Comparison of ENCODE assay signal across 8 mouse cellular contexts in genomic region chr7:83631073-83631827, GRCm38 (mm10). TPM values are rescaled to one million over a fixed set of nuclear protein-coding genes. Genes with fewer than 3 reads are reported as not detected.
DNase-seq lines count a peak whose midpoint lies in the region; ATAC-seq and TF ChIP-seq lines count a peak whose summit lies in the region.

No protein-coding gene starts in this region.

- peaks cover 10% of the 10 kb centered on the region; the same call in 1 of the 2 replicates for H3K4me1 ChIP-seq in kidney, embryonic 14.5 days (ENCODE audit: control insufficient read depth, insufficient read depth, low read length)
- peaks cover 26% of the 10 kb centered on the region for H3K4me1 ChIP-seq in bone marrow macrophage, adult 2 months (ENCODE audit: control insufficient read depth, insufficient read depth, low read length)
- H3K4me1 ChIP-seq in hindbrain, embryonic 13.5 days (replicated peaks), result peaks cover 33% of the 10 kb centered on the region
- H3K4me1 ChIP-seq in midbrain, postnatal 0 days (ENCODE audit: insufficient read depth, low read length), result peaks cover 5% of the 10 kb centered on the region; the same call in 1 of the 2 replicates

- no peaks in the 10 kb centered on the region for H3K9me3 ChIP-seq in kidney, embryonic 14.5 days (ENCODE audit: control insufficient read depth, low read length)
- no peaks in the 10 kb centered on the region for H3K9me3 ChIP-seq in hindbrain, embryonic 13.5 days
- no peaks in the 10 kb centered on the region for H3K9me3 ChIP-seq in midbrain, postnatal 0 days (ENCODE audit: low read length)

- TF ChIP-seq CTCF in bone marrow macrophage, adult 2 months (IDR thresholded peaks at IDR 0.05; ENCODE audit: low read depth, low read length), result no peak
- peak; percentile 53 for TF ChIP-seq CTCF in midbrain, postnatal 0 days (IDR thresholded peaks at IDR 0.05)

- no peak overlapping the region for H3K27ac ChIP-seq in kidney, embryonic 14.5 days (ENCODE audit: low read depth, low read length)
- H3K27ac ChIP-seq in bone marrow macrophage, adult 2 months (ENCODE audit: insufficient read depth, low read depth, low read length), result 0 out of 2 replicates have a peak overlapping the region, but pooled peaks have one; percentile 11
- H3K27ac ChIP-seq in hindbrain, embryonic 13.5 days, result peak overlapping the region; percentile 84
- peak overlapping the region; percentile 74 for H3K27ac ChIP-seq in midbrain, postnatal 0 days (ENCODE audit: low read depth, low read length)

- H3K27me3 ChIP-seq in kidney, embryonic 14.5 days (ENCODE audit: control insufficient read depth, insufficient read depth, low read length), result no peaks in the 10 kb centered on the region
- no peaks in the 10 kb centered on the region for H3K27me3 ChIP-seq in hindbrain, embryonic 13.5 days
- H3K27me3 ChIP-seq in midbrain, postnatal 0 days (ENCODE audit: insufficient read depth, low read length), result no peaks in the 10 kb centered on the region

- TF ChIP-seq POLR2A in bone marrow macrophage, adult 2 months (IDR thresholded peaks at IDR 0.05; ENCODE audit: borderline replicate concordance, low read depth, low read length), result no peak

- H3K4me3 ChIP-seq in kidney, embryonic 14.5 days (ENCODE audit: low read length), result peak overlapping the region; percentile 60
- H3K4me3 ChIP-seq in bone marrow macrophage, adult 2 months (ENCODE audit: insufficient read depth, low read length), result peak overlapping the region; percentile 77
- peak overlapping the region; percentile 61 for H3K4me3 ChIP-seq in hindbrain, embryonic 13.5 days
- H3K4me3 ChIP-seq in midbrain, postnatal 0 days (ENCODE audit: low read depth, low read length), result peak overlapping the region; percentile 53

- H3K4me2 ChIP-seq in kidney, embryonic 14.5 days (replicated peaks; ENCODE audit: low read depth, low read length), result peak overlapping the region; percentile 59
- peak overlapping the region; percentile 75 for H3K4me2 ChIP-seq in hindbrain, embryonic 13.5 days
- H3K4me2 ChIP-seq in midbrain, postnatal 0 days (ENCODE audit: low read depth, low read length, poor library complexity, severe bottlenecking), result peak overlapping the region; percentile 58

- no peaks in the 10 kb centered on the region for H3K36me3 ChIP-seq in kidney, embryonic 14.5 days (ENCODE audit: control insufficient read depth, insufficient read depth, low read length)
- no peaks in the 10 kb centered on the region for H3K36me3 ChIP-seq in hindbrain, embryonic 13.5 days
- no peaks in the 10 kb centered on the region for H3K36me3 ChIP-seq in midbrain, postnatal 0 days (ENCODE audit: insufficient read depth, low read length)

- peak overlapping the region; percentile 35; the same call in 1 of the 2 replicates for H3K9ac ChIP-seq in kidney, embryonic 14.5 days (ENCODE audit: low read depth, low read length)
- peak overlapping the region; percentile 76 for H3K9ac ChIP-seq in hindbrain, embryonic 13.5 days
- peak overlapping the region; percentile 59 for H3K9ac ChIP-seq in midbrain, postnatal 0 days (replicated peaks; ENCODE audit: low read length, poor library complexity, severe bottlenecking)

- 11% methylated on average over 11 of the region's 11 CpGs for WGBS in kidney, embryonic 14.5 days
- 14% methylated on average over 11 of the region's 11 CpGs for WGBS in hindbrain, embryonic 13.5 days
- 11% methylated on average over 11 of the region's 11 CpGs for WGBS in midbrain, postnatal 0 days

- DNase-seq in kidney, postnatal 25 days, result no peak
- DNase-seq in midbrain, postnatal 0 days (ENCODE audit: low spot score), result peak; percentile 47
- no peak for DNase-seq in left cerebral cortex, postnatal 14 days (ENCODE audit: low spot score in 2 of 2)
- no peak for DNase-seq in right cerebral cortex, postnatal 10 days (ENCODE audit: low spot score in 2 of 2)
- no peak for DNase-seq in B cell, adult 2 months

- intact Hi-C loops in left cerebral cortex, postnatal 14 days (cut with DNase I), result loop anchor here (5.0 to 10.0 kb wide), 2 partner anchors 39 to 66 kb away; no protein-coding TSS in a partner anchor

- no peak for ATAC-seq in kidney, embryonic 14.5 days (ENCODE audit: low FRiP score, low TSS enrichment)
- peak; percentile 84 for ATAC-seq in hindbrain, embryonic 13.5 days (ENCODE audit: low FRiP score)
- ATAC-seq in midbrain, postnatal 0 days (ENCODE audit: low FRiP score), result peak; percentile 50; the same call in 1 of the 2 replicates

RNA-seq across cellular contexts. Expression of gene Stard5, which starts 0.5 kb away (rescaled TPM):
- 13.0 and 19.4 TPM in 2 replicates for polyA plus RNA-seq in kidney, embryonic 14.5 days (2014; fragmentation: Nextera tagmentation; extraction: Ambion mirVana)
- 37.0 and 41.8 TPM in 2 replicates for polyA plus RNA-seq in bone marrow macrophage, adult 2 months (2012; ENCODE audit: insufficient read depth, insufficient read length, missing spikeins)
- polyA plus RNA-seq in hindbrain, embryonic 13.5 days (2015; fragmentation: Nextera tagmentation; extraction: Ambion mirVana), result 6.9 and 7.6 TPM in 2 replicates
- total RNA-seq in midbrain, postnatal 0 days (2014; rRNA removed), result 6.8 TPM in 2 replicates
- 4.3 and 5.5 TPM in 2 replicates for polyA plus RNA-seq in midbrain, postnatal 0 days (2015; fragmentation: Nextera tagmentation; extraction: Ambion mirVana)
- 10 to 100 TPM in 1 of 2 experiments, 1 to 10 TPM in 1; 7.3 to 10.4 TPM for total RNA-seq in left cerebral cortex, postnatal 14 days (2021)

RNA-seq across cellular contexts. Expression of gene Tmc3, which starts 46.5 kb away (rescaled TPM):
- 0.84 and 0.91 TPM in 2 replicates for polyA plus RNA-seq in kidney, embryonic 14.5 days (2014; fragmentation: Nextera tagmentation; extraction: Ambion mirVana)
- 0.67 and 0.69 TPM in 2 replicates for polyA plus RNA-seq in bone marrow macrophage, adult 2 months (2012; ENCODE audit: insufficient read depth, insufficient read length, missing spikeins)
- 0.21 and 0.39 TPM in 2 replicates for polyA plus RNA-seq in hindbrain, embryonic 13.5 days (2015; fragmentation: Nextera tagmentation; extraction: Ambion mirVana)
- 0.11 and 0.47 TPM in 2 replicates for total RNA-seq in midbrain, postnatal 0 days (2014; rRNA removed)
- polyA plus RNA-seq in midbrain, postnatal 0 days (2015; fragmentation: Nextera tagmentation; extraction: Ambion mirVana), result 0.18 and 0.23 TPM in 2 replicates
- total RNA-seq in left cerebral cortex, postnatal 14 days (2021), result under 1 TPM; 0.06 to 0.29 TPM
